Mouse (Mus musculus): ENCODE data around the gene Ankrd39. TPM values are rescaled to one million over a fixed set of nuclear protein-coding genes. Genes with fewer than 3 reads are reported as not detected.

The Ankrd39 gene
- total and polyA plus RNA-seq, 2 experiments from 2014 or later: 30.4 to 34.3 TPM

GRCm38 (mm10) chr1:36519626-36520025, 27.6 kb downstream of the Ankrd39 start:
- H3K27ac ChIP-seq (ENCODE audit: low read depth, low read length): no peak overlapping the region
- H3K9me3 ChIP-seq (ENCODE audit: low read length): no peaks in the 10 kb centered on the region
- peaks cover 8% of the 10 kb centered on the region for H3K4me1 ChIP-seq (ENCODE audit: insufficient read depth, low read length)
- H3K4me2 ChIP-seq (ENCODE audit: low read depth, low read length, poor library complexity, severe bottlenecking): no peak overlapping the region
- TF ChIP-seq CTCF (IDR thresholded peaks at IDR 0.05): no peak
- H3K27me3 ChIP-seq (ENCODE audit: insufficient read depth, low read length): no peaks in the 10 kb centered on the region
- DNase-seq (ENCODE audit: low spot score): no peak
- no peak overlapping the region for H3K4me3 ChIP-seq (ENCODE audit: low read depth, low read length)
- H3K9ac ChIP-seq (replicated peaks; ENCODE audit: low read length, poor library complexity, severe bottlenecking): no peak overlapping the region
- no peak for ATAC-seq (ENCODE audit: low FRiP score)
- WGBS: 88% methylated on average over 11 of the region's 11 CpGs
- H3K36me3 ChIP-seq (ENCODE audit: insufficient read depth, low read length): peaks cover 42% of the 10 kb centered on the region

- no peak for TF ChIP-seq CTCF (IDR thresholded peaks at IDR 0.05)
- peaks cover 29% of the 10 kb centered on the region for H3K36me3 ChIP-seq (ENCODE audit: insufficient read depth, low read length)
- ATAC-seq (ENCODE audit: low FRiP score) (no peak), DNase-seq (ENCODE audit: low spot score) (no peak)
- no peak overlapping the region for H3K4me2 ChIP-seq (ENCODE audit: low read depth, low read length, poor library complexity, severe bottlenecking)
- no peak overlapping the region for H3K27ac ChIP-seq (ENCODE audit: low read depth, low read length)
- 87% methylated on average over 3 of the region's 3 CpGs for WGBS
- no peaks in the 10 kb centered on the region for H3K27me3 ChIP-seq (ENCODE audit: insufficient read depth, low read length)
- H3K4me3 ChIP-seq (ENCODE audit: low read depth, low read length): no peak overlapping the region
- H3K9me3 ChIP-seq (ENCODE audit: low read length): no peaks in the 10 kb centered on the region
- peaks cover 14% of the 10 kb centered on the region for H3K4me1 ChIP-seq (ENCODE audit: insufficient read depth, low read length)
- no peak overlapping the region for H3K9ac ChIP-seq (replicated peaks; ENCODE audit: low read length, poor library complexity, severe bottlenecking)
These were observed 29.0 kb downstream of the Ankrd39 start for GRCm38 (mm10) chr1:36518259-36518658.

GRCm38 (mm10) chr1:36513718-36514117, 33.5 kb downstream of the Ankrd39 start:
- Histone ChIP-seq H3K4me2 (ENCODE audit: low read depth, low read length, poor library complexity, severe bottlenecking) (peak overlapping the region; percentile 82), H3K9ac (replicated peaks; ENCODE audit: low read length, poor library complexity, severe bottlenecking) (no peak overlapping the region), H3K27me3 (ENCODE audit: insufficient read depth, low read length) (no peaks in the 10 kb centered on the region), H3K9me3 (ENCODE audit: low read length) (no peaks in the 10 kb centered on the region), H3K36me3 (ENCODE audit: insufficient read depth, low read length) (peaks cover 3% of the 10 kb centered on the region; the same call in 1 of the 2 replicates), H3K4me1 (ENCODE audit: insufficient read depth, low read length) (peaks cover 15% of the 10 kb centered on the region), H3K27ac (ENCODE audit: low read depth, low read length) (no peak overlapping the region), H3K4me3 (ENCODE audit: low read depth, low read length) (peak overlapping the region; percentile 91)
- no peak for ATAC-seq (ENCODE audit: low FRiP score)
- peak; percentile 59 for DNase-seq (ENCODE audit: low spot score)
- WGBS: 33% methylated on average over 2 of the region's 2 CpGs
- TF ChIP-seq CTCF (IDR thresholded peaks at IDR 0.05): peak; percentile 69

- Histone ChIP-seq H3K9ac (replicated peaks; ENCODE audit: low read length, poor library complexity, severe bottlenecking) (peak overlapping the region; percentile 76), H3K4me2 (ENCODE audit: low read depth, low read length, poor library complexity, severe bottlenecking) (peak overlapping the region; percentile 82), H3K27ac (ENCODE audit: low read depth, low read length) (no peak overlapping the region; the same call in 1 of the 2 replicates), H3K36me3 (ENCODE audit: insufficient read depth, low read length) (peaks cover 3% of the 10 kb centered on the region; the same call in 1 of the 2 replicates), H3K4me3 (ENCODE audit: low read depth, low read length) (peak overlapping the region; percentile 91), H3K9me3 (ENCODE audit: low read length) (no peaks in the 10 kb centered on the region), H3K27me3 (ENCODE audit: insufficient read depth, low read length) (no peaks in the 10 kb centered on the region), H3K4me1 (ENCODE audit: insufficient read depth, low read length) (peaks cover 15% of the 10 kb centered on the region)
- ATAC-seq (ENCODE audit: low FRiP score) (no peak), DNase-seq (ENCODE audit: low spot score) (peak; percentile 68)
- no peak for TF ChIP-seq CTCF (IDR thresholded peaks at IDR 0.05)
- 0% methylated on average over 1 of the region's 1 CpGs for WGBS
These were observed 33.9 kb downstream of the Ankrd39 start for GRCm38 (mm10) chr1:36513310-36513709.

- Histone ChIP-seq H3K9ac (replicated peaks; ENCODE audit: low read length, poor library complexity, severe bottlenecking) (peak overlapping the region; percentile 76), H3K27ac (ENCODE audit: low read depth, low read length) (peak overlapping the region; percentile 93), H3K9me3 (ENCODE audit: low read length) (no peaks in the 10 kb centered on the region), H3K27me3 (ENCODE audit: insufficient read depth, low read length) (no peaks in the 10 kb centered on the region), H3K36me3 (ENCODE audit: insufficient read depth, low read length) (peaks cover 4% of the 10 kb centered on the region; the same call in 1 of the 2 replicates), H3K4me1 (ENCODE audit: insufficient read depth, low read length) (peaks cover 15% of the 10 kb centered on the region), H3K4me2 (ENCODE audit: low read depth, low read length, poor library complexity, severe bottlenecking) (peak overlapping the region; percentile 82), H3K4me3 (ENCODE audit: low read depth, low read length) (peak overlapping the region; percentile 91)
- TF ChIP-seq CTCF (IDR thresholded peaks at IDR 0.05): no peak
- no peak for ATAC-seq (ENCODE audit: low FRiP score)
- under 1% methylated on average over 16 of the region's 16 CpGs for WGBS
- no peak for DNase-seq (ENCODE audit: low spot score)
These were observed 34.3 kb downstream of the Ankrd39 start for GRCm38 (mm10) chr1:36512966-36513280.

- Histone ChIP-seq H3K27me3 (ENCODE audit: insufficient read depth, low read length) (no peaks in the 10 kb centered on the region), H3K27ac (ENCODE audit: low read depth, low read length) (peak overlapping the region; percentile 93), H3K36me3 (ENCODE audit: insufficient read depth, low read length) (peaks cover 7% of the 10 kb centered on the region; the same call in 1 of the 2 replicates), H3K9me3 (ENCODE audit: low read length) (no peaks in the 10 kb centered on the region), H3K4me3 (ENCODE audit: low read depth, low read length) (peak overlapping the region; percentile 91), H3K4me2 (ENCODE audit: low read depth, low read length, poor library complexity, severe bottlenecking) (peak overlapping the region; percentile 82), H3K4me1 (ENCODE audit: insufficient read depth, low read length) (peaks cover 15% of the 10 kb centered on the region), H3K9ac (replicated peaks; ENCODE audit: low read length, poor library complexity, severe bottlenecking) (peak overlapping the region; percentile 76)
- DNase-seq (ENCODE audit: low spot score) (peak; percentile 62), ATAC-seq (ENCODE audit: low FRiP score) (peak; percentile 82)
- TF ChIP-seq CTCF (IDR thresholded peaks at IDR 0.05): no peak
- WGBS: under 1% methylated on average over 96 of the region's 126 CpGs
These were observed 34.9 kb downstream of the Ankrd39 start for GRCm38 (mm10) chr1:36512089-36512965.

Measured in midbrain, postnatal 0 days (tissue).